Mouse (Mus musculus) ES-E14 (cell line): ENCODE measurements around the gene Serpina3n.

ENCODE experiments used
- HCFC1 ChIP-seq: IDR thresholded peaks from 2 replicates; pipeline ENCODE4 v1.6.1; 2012; ENCODE audit warnings: low read length, inconsistent platforms, borderline replicate concordance; ENCODE audit not compliant: insufficient read depth
- ZC3H11A ChIP-seq: IDR thresholded peaks from 2 replicates; pipeline ENCODE4 v1.6.1; 2012; ENCODE audit warnings: low read depth, mild to moderate bottlenecking, inconsistent platforms, low read length, borderline replicate concordance
- ZNF384 ChIP-seq: IDR thresholded peaks from 2 replicates; pipeline ENCODE4 v1.6.1; 2012; ENCODE audit warnings: low read depth, low read length, inconsistent platforms

- TF ChIP-seq HCFC1: no peak
- peak; percentile 92; the same call in 1 of the 2 replicates for TF ChIP-seq ZC3H11A
- TF ChIP-seq ZNF384: no peak
These were observed 12.0 kb downstream of the Serpina3n start for GRCm38 (mm10) chr12:104418340-104419135.
